Mouse (Mus musculus) lung, postnatal 0 days (tissue): ENCODE data around the gene Nr1h4. TPM values are rescaled to one million over a fixed set of nuclear protein-coding genes. Genes with fewer than 3 reads are reported as not detected.
A peak's percentile ranks its signal among the peaks of the same experiment; 100 is the strongest.
"Not testable (repeated sequence)": the region's sequence is repeated elsewhere in the genome, so short reads cannot be mapped to it uniquely, and the experiment has no call there.

Source experiments
- ATAC-seq: fragments of 200-750 bp; cut with Nextera tagmentation; 2 replicates; pipeline ENCODE4 v1.8.0; 2017; ENCODE audit warnings: moderate library complexity
- DNase-seq: peaks from one replicate; pipeline ENCODE4 v3.0.0-alpha.2; 2016; ENCODE audit warnings: low spot score
- H3K27ac ChIP-seq: fragments of 300-500 bp; sonication (generic); 2 replicates; pipeline ENCODE4 v1.5.1; 2014; ENCODE audit warnings: antibody characterized with exemption, mild to moderate bottlenecking, low read length, mixed read lengths
- H3K27me3 ChIP-seq: fragments of 300-500 bp; sonication (generic); replicated peaks from 2 replicates; pipeline ENCODE4 v1.6.1; 2014; ENCODE audit warnings: low read length, mixed read lengths; ENCODE audit not compliant: insufficient read depth
- H3K36me3 ChIP-seq: fragments of 300-500 bp; sonication (generic); 2 replicates; pipeline ENCODE4 v1.6.1; 2014; ENCODE audit warnings: low read length, mixed read lengths; ENCODE audit not compliant: insufficient read depth
- H3K4me1 ChIP-seq: fragments of 300-500 bp; sonication (generic); 2 replicates; pipeline ENCODE4 v1.6.1; 2014; ENCODE audit warnings: antibody characterized with exemption, low read depth, low read length, mixed read lengths; ENCODE audit not compliant: insufficient read depth
- H3K4me2 ChIP-seq: fragments of 300-500 bp; sonication (generic); replicated peaks from 2 replicates; pipeline ENCODE4 v1.6.1; 2014; ENCODE audit warnings: low read depth, mild to moderate bottlenecking, low read length, moderate library complexity, mixed read lengths
- H3K4me3 ChIP-seq: fragments of 300-500 bp; sonication (generic); 2 replicates; pipeline ENCODE4 v1.5.1; 2014; ENCODE audit warnings: low read depth, low read length
- H3K9ac ChIP-seq: fragments of 300-500 bp; sonication (generic); replicated peaks from 2 replicates; pipeline ENCODE4 v1.6.1; 2014; ENCODE audit warnings: low read depth, mild to moderate bottlenecking
- H3K9me3 ChIP-seq: fragments of 300-500 bp; sonication (generic); 2 replicates; pipeline ENCODE4 v1.6.1; 2016; ENCODE audit warnings: low read length, mixed read lengths
- CTCF ChIP-seq: IDR thresholded peaks from 2 replicates; pipeline ENCODE4 v1.5.1; 2016; ENCODE audit warnings: antibody characterized with exemption, mild to moderate bottlenecking
- EP300 ChIP-seq: IDR thresholded peaks from 2 replicates; pipeline ENCODE4 v1.6.1; 2016; ENCODE audit warnings: antibody characterized with exemption, mild to moderate bottlenecking, control low read depth
- whole genome bisulfite sequencing: fragments of 180-500 bp; shearing (Covaris S2); extraction: QIAGEN DNeasy Blood & Tissue Kit; methylation state at CpG from one replicate; pipeline ENCODE4 v1.1.7; 2014; 5-methylcytosine and 5-hydroxymethylcytosine counted together
- polyA plus RNA-seq: library from polyadenylated mRNA; unstranded; fragments of >200 nt; fragmentation: Nextera tagmentation; extraction: Ambion mirVana; gene quantifications from 2 replicates; pipeline ENCODE4 v1.2.1, GENCODE M21; 2015

The Nr1h4 gene
- polyA plus RNA-seq, 1 experiment from 2014 or later: 0.07 TPM

DNA sequence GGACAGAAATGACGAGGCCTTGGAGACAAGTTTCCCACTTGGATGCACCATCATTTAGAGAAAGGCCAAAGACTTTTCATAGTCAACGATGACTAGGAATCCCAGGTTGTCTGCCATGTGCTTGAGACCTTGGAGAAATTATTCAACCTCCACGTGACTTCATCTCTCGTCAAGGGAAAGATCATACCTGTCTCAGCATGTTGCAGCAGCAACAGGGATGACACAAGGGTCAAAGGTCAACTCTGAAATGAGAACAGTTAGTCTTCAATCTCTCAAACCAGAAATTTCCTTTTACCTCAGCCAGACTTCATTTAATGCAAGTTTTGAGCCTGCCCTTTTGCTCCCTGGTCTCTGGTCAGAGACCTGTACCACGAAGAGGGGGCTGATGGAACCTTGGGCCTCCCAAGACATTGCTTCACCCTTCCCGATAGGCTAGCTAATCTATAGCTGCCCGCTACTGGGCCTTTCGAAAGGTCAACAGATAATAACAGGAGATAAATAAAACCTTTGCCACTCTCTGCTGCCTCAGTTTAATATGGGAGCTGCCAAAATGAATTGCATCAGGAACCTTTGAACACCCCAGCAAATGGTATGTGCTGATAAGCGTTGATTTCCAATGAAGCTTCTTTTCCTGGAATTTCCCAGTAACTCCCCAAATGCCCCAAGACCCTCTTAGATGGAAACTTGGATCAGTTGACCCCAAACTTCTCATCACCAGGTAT, 32.1 kb upstream of the Nr1h4 start:
- no peaks in the 10 kb centered on the region for H3K36me3 ChIP-seq
- WGBS: 82% methylated on average over 9 of the region's 9 CpGs
- no peak overlapping the region for H3K4me3 ChIP-seq

DNA sequence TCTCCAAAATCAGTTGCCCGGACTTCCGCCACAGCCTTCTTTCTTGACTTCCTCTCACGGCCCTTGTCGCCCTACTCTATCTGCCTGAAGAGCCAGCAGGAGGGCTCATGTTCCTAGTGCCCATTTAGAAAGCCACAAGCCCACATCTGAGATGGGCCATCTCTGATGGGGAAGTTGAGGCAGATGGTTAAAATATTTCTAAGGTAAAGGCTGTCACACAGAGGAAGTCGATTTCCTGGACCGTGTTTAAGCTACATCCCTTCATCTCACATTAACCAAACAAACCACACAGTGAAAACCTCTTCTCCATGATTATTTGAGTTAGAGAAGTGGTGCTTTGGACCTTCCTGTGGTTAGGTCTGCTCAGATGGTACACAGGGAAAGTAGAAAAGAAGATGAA, 28.7 kb upstream of the Nr1h4 start:
- Histone ChIP-seq H3K4me1 (no peaks in the 10 kb centered on the region), H3K27ac (no peak overlapping the region), H3K36me3 (no peaks in the 10 kb centered on the region), H3K4me2 (no peak overlapping the region), H3K27me3 (no peaks in the 10 kb centered on the region), H3K9ac (no peak overlapping the region), H3K9me3 (no peaks in the 10 kb centered on the region), H3K4me3 (no peak overlapping the region)
- ATAC-seq (no peak), DNase-seq (no peak)
- no peak for TF ChIP-seq CTCF
- TF ChIP-seq EP300: no peak
- 77% methylated on average over 6 of the region's 6 CpGs for WGBS

More for the DNA sequence above, 32.1 kb upstream of the Nr1h4 start:
- Histone ChIP-seq H3K4me2 (no peak overlapping the region), H3K9ac (no peak overlapping the region), H3K9me3 (no peaks in the 10 kb centered on the region), H3K27ac (no peak overlapping the region), H3K4me1 (no peaks in the 10 kb centered on the region), H3K27me3 (no peaks in the 10 kb centered on the region)
- TF ChIP-seq EP300 (no peak), CTCF (no peak)
- ATAC-seq (no peak), DNase-seq (no peak)

DNA sequence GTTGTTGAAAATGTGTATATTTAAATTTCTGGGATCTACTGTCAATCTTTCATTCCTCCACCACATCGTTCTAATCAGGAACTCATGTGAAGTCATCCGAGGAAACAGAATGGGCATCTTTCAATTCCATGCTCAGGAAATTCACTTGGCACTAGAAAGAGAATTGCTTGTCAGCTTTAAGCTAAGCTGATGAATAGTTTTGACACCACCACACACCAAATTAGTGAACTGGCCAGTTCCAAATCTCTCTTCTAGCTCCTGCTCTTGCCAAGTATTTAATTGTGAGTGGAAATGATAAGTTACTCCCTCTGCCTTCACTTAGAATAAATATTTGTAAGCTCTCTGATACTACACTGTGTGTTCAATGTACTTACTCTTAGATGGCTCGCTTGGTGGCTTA, 26.0 kb upstream of the Nr1h4 start:
- Histone ChIP-seq H3K4me2 (no peak overlapping the region), H3K27ac (no peak overlapping the region), H3K36me3 (no peaks in the 10 kb centered on the region), H3K4me3 (no peak overlapping the region), H3K9ac (no peak overlapping the region), H3K9me3 (no peaks in the 10 kb centered on the region), H3K27me3 (no peaks in the 10 kb centered on the region), H3K4me1 (no peaks in the 10 kb centered on the region)
- WGBS: 35% methylated on average over 3 of the region's 3 CpGs
- ATAC-seq (no peak), DNase-seq (no peak)
- no peak for TF ChIP-seq CTCF
- no peak for TF ChIP-seq EP300

DNA sequence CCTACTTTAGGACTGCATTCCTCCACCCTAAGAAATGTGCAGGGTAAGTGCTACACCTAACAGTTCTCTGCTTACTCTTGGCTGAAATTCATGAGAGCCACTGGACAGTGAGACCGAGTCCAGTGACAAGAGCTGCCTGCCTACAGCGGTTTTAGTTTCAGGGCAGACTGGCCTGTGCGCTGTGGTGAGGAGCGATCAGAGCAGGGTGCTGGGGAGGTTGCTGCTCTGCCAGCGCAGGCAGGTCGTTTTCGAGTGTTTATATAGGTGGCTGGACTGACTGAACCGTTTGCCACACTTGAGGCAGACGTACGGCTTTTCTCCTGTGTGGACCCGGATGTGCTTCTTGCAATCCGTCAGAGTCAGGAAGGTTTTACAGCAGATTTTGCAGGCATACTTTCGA, 21.5 kb upstream of the Nr1h4 start:
- not testable (repeated sequence) for H3K27me3 ChIP-seq, H3K36me3 ChIP-seq, H3K9ac ChIP-seq, H3K4me3 ChIP-seq, H3K27ac ChIP-seq, H3K4me1 ChIP-seq, H3K9me3 ChIP-seq, H3K4me2 ChIP-seq, DNase-seq
- 46% methylated on average over 12 of the region's 13 CpGs for WGBS
- ATAC-seq: peak; percentile 44

DNA sequence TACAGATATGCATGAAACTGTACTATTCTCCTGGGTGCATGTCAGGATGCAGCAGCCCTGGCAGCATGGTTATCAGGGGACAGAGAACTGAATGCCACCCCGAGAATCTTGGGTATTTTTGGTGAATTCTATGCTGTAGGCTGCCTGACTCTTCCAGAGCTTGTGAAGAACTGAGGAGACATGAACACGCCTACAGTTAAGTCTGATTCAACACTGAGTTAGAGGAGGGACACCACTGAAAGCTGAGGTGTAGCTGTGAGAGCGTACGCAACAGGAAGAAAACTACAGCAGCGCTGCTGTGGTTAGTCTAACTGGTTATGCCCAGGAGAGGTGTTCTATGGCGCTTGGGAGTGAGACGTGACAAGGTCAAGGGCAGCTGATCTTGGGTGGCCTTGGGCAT, 20.5 kb upstream of the Nr1h4 start:
- not testable (repeated sequence) for H3K9me3 ChIP-seq, H3K9ac ChIP-seq, ATAC-seq, DNase-seq, H3K36me3 ChIP-seq, H3K4me3 ChIP-seq, H3K27ac ChIP-seq, H3K27me3 ChIP-seq, H3K4me2 ChIP-seq, H3K4me1 ChIP-seq
- 89% methylated on average over 7 of the region's 7 CpGs for WGBS

DNA sequence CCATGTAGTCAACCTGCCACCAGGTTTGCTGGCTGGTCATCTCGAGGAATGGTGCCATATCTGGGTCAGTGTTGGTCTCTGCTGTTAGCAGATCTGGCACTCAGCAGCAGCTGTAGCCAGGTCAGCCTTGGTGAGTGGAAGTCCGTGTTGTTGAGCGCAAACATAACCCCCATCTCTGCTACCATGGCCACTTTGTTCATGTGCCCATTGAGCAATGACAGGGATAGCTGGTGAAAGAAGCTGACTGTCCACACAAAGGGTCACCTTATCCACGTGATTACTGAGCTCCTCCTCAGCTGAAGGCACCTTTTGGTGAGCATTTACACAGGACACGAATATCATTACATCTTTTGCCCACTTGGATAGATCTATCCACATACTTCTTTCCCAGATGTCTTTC, 19.6 kb upstream of the Nr1h4 start:
- no peak overlapping the region for H3K4me3 ChIP-seq
- H3K4me1 ChIP-seq: no peaks in the 10 kb centered on the region
- TF ChIP-seq EP300 (no peak), CTCF (no peak)
- no peak overlapping the region for H3K27ac ChIP-seq
- no peaks in the 10 kb centered on the region for H3K36me3 ChIP-seq
- 74% methylated on average over 5 of the region's 5 CpGs for WGBS
- H3K9ac ChIP-seq: no peak overlapping the region
- DNase-seq: no peak
- no peaks in the 10 kb centered on the region for H3K27me3 ChIP-seq
- no peak for ATAC-seq
- no peak overlapping the region for H3K4me2 ChIP-seq
- H3K9me3 ChIP-seq: no peaks in the 10 kb centered on the region

- Histone ChIP-seq H3K9ac (no peak overlapping the region), H3K4me1 (no peaks in the 10 kb centered on the region), H3K27ac (no peak overlapping the region), H3K4me2 (no peak overlapping the region), H3K4me3 (no peak overlapping the region), H3K36me3 (no peaks in the 10 kb centered on the region), H3K27me3 (no peaks in the 10 kb centered on the region), H3K9me3 (no peaks in the 10 kb centered on the region)
- WGBS: 68% methylated on average over 4 of the region's 4 CpGs
- ATAC-seq: no peak
- TF ChIP-seq EP300 (no peak), CTCF (no peak)
- DNase-seq: no peak
Observed at GRCm38 (mm10) chr10:89551657-89552056, 18.3 kb upstream of the Nr1h4 start.
